Mouse (Mus musculus): ENCODE data around the gene Tmem39a.

The Tmem39a gene

DNA sequence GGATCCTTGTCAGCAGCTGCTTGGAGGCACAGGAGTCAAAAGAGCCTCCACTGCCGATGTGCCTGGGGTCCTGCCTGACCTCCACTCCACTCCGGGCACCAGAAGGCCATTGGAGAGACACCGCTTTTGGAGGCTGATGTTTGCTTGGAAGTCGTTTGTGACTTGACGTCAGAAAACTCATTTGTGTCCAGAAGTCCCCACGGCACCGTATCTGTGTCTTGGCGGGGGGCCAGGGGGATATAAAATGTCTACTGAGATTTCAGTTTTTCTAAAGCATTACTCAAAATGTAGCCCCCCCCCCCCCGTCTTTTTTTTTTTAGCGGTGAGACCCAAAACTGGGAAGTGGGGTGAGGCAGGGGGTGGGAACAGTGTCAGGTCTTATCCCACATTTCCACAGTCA is 78.6 kb downstream of the Tmem39a start:
- peak; percentile 13 for DNase-seq
